Mouse (Mus musculus): ENCODE data around the gene Hist1h3f.
A peak's percentile ranks its signal among the peaks of the same experiment; 100 is the strongest.

The Hist1h3f gene

GRCm38 (mm10) chr13:23517603-23518294, 26.1 kb upstream of the Hist1h3f start:
- peak; percentile 93 for DNase-seq (ENCODE audit: low read depth, low spot score)

DNA sequence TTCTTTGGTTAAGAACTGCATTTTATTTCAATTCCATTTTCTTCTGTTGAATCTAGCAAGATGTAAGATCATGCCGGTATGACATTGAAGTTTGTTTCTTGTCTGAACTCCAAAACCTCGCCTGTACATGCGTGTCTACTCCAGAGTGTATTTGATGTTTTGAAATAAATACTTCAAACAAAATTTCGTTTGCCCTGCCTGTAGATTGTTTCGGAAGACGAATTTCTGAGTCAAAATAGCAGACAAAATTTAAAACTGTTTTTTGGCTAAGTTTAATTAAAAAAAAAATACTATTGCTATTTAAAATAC, 25.6 kb upstream of the Hist1h3f start:
- no peak for DNase-seq (ENCODE audit: low read depth, low spot score)

- peak; percentile 90 for DNase-seq (ENCODE audit: low read depth, low spot score)
Measured at GRCm38 (mm10) chr13:23518885-23519284, 25.0 kb upstream of the Hist1h3f start.

DNA sequence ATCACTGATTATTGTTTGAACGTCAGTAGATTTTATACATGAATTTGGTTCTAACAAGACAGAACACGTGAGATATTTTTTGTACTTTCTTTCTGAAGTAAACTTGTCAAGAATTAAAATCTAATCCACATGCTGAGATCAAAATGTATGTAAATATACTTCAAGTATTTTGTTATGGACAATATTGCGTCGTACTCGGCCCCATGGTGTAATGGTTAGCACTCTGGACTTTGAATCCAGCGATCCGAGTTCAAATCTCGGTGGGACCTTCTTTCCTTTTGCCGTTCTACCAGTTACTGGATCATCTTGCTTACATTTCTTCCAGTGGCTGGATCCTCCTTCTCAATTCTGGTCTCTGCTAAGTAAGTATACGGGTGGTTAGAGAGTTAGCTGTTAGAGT, 24.4 kb upstream of the Hist1h3f start:
- DNase-seq (ENCODE audit: low read depth, low spot score) = peak; percentile 87

DNA sequence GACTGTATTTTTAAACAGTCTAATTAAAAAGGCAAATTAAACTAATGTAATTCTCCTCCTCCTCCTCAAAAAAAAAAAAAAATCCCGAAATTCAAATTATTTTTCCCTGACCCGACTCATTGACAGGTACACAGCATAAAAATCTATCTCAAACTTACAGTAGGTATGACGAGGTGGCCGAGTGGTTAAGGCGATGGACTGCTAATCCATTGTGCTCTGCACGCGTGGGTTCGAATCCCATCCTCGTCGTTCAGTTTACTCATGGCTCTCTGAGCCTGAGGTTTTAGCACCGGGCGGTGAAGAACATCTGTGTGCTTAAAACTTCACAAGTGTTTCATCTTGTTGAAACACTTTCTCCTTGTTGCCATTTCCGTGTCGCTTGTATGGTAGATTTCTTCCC, 22.1 kb upstream of the Hist1h3f start:
- peak; percentile 86 for DNase-seq (ENCODE audit: low read depth, low spot score)

DNA sequence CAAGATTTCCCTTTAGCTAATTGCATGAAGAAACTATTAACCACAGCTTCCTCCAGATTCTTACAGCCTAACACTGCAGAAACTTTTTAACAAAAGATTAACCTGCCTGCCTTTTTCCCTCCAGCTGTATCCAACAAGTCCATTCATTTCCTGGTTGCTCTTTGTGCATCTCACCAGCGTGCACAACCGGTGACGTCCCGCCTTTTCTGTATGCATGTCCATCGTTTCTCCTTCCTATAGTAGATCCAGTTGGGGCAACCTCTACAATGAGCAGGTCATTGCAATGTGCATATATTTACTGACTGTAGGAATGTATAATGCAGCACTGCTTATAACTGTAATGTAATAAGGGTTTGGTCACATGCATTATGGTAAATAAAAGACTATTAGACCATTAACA, 19.9 kb upstream of the Hist1h3f start:
- no peak for DNase-seq (ENCODE audit: low read depth, low spot score)

- DNase-seq (ENCODE audit: low read depth, low spot score) = peak; percentile 88
Measured at GRCm38 (mm10) chr13:23524654-23525053, 19.2 kb upstream of the Hist1h3f start.

GRCm38 (mm10) chr13:23525901-23526300, 18.0 kb upstream of the Hist1h3f start:
- DNase-seq (ENCODE audit: low read depth, low spot score) = peak; percentile 88

GRCm38 (mm10) chr13:23526312-23526711, 17.5 kb upstream of the Hist1h3f start:
- DNase-seq (ENCODE audit: low read depth, low spot score) = peak; percentile 92

DNA sequence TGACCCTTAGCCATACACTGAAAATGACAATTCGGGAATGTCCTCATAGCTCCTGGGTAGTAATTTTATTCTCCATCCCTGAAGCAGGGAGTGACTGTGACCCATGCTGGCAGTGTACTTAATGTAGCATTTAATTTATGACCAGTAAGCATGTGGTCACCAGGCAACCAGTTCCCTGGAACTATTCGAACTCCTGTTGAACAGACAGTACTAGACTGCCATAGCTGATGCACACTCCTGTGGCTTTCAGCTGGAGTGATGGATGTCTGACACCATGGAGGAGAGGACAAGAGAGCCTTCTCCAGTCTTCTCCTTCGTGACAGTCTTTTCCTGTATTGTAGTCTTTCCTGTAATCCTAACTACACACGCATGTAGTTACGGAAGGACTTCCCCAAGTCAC, 14.8 kb upstream of the Hist1h3f start:
- peak; percentile 14 for DNase-seq (ENCODE audit: low read depth, low spot score)

- no peak for DNase-seq (ENCODE audit: low read depth, low spot score)
Measured at GRCm38 (mm10) chr13:23529480-23530165, 14.2 kb upstream of the Hist1h3f start.

DNA sequence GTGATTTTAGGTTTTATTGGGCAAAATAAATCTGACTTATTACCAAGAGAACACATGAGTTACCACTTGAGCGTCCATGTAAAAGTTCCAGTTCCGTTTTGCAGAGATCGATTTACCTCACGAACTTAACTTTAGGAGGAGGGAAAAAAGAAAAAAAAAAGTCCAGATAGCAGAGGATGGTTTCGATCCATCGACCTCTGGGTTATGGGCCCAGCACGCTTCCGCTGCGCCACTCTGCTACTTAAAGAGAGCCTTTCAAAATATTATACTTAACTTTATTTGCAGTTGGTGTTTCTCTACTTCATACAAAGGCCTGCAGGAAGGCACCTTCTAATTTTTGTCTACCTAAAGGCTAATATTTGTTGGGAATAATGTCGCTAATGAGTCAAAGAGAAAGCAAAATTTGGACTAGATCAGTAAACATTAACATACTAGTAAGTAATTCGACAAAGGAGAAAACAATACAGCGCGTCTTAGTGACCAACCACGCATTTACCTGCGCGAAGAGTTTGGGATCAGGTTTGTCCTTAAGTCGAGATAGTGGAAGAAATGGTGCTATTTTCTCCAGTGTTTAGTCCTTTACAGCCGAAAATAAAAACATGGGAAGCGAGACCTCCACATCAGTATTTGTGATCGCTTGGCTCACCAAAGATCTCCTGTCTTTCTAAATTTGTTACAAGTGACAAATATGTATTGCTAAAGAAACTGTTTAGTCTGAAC, 13.5 kb upstream of the Hist1h3f start:
- peak; percentile 85 for DNase-seq (ENCODE audit: low read depth, low spot score)

DNA sequence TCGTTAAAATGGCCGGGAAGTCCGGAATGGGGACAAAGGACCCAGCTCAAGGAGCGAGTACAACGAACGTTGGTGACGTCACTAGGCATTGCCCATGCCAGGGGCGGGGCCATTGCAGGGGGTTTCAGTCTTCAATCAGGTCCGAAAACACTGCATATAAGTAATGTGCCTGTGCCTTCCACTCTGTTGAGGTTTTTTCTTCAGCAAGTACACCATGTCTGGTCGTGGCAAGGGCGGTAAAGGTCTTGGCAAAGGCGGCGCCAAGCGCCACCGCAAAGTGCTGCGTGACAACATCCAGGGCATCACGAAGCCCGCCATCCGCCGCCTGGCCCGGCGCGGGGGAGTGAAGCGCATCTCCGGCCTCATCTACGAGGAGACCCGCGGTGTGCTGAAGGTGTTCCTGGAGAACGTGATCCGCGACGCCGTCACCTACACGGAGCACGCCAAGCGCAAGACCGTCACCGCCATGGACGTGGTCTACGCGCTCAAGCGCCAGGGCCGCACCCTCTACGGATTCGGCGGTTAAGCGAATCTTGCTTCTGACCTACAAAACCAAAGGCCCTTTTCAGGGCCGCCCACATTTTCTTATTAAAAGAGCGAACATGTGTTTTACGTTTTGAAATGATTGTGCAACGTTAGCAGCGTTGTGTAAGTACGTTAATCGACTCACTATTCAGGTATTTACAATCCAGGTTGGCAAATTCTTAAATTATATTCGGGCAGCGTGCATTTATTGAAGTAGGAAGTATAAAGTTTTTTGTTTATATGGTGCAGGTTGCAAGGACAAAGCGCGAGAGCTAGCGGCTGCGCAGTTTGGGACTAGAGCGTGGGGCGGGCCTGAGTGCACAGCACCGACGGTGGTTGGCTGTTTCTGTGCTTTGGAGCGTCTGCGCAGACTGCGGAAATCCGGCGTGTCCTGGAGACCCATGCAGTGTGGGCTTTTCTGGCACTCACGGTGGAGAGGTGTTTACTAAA, 12.7 kb upstream of the Hist1h3f start, which contains the start of gene Hist1h4h:
Gene Hist1h4h, plus strand, starts transcription at position 150 of the 975 bp plus-strand sequence.
- DNase-seq (ENCODE audit: low read depth, low spot score) = peak; percentile 97

- peak; percentile 74 for DNase-seq (ENCODE audit: low read depth, low spot score)
Measured at GRCm38 (mm10) chr13:23532262-23533075, 11.4 kb upstream of the Hist1h3f start.

- DNase-seq (ENCODE audit: low read depth, low spot score) = peak; percentile 94
Measured at GRCm38 (mm10) chr13:23533560-23534367, 10.1 kb upstream of the Hist1h3f start, which contains the start of gene Hist1h2af. TSS of gene Hist1h2af (plus strand) at chr13:23533906.

- DNase-seq (ENCODE audit: low read depth, low spot score) = no peak
Measured at GRCm38 (mm10) chr13:23534368-23535131, 9.3 kb upstream of the Hist1h3f start.

DNA sequence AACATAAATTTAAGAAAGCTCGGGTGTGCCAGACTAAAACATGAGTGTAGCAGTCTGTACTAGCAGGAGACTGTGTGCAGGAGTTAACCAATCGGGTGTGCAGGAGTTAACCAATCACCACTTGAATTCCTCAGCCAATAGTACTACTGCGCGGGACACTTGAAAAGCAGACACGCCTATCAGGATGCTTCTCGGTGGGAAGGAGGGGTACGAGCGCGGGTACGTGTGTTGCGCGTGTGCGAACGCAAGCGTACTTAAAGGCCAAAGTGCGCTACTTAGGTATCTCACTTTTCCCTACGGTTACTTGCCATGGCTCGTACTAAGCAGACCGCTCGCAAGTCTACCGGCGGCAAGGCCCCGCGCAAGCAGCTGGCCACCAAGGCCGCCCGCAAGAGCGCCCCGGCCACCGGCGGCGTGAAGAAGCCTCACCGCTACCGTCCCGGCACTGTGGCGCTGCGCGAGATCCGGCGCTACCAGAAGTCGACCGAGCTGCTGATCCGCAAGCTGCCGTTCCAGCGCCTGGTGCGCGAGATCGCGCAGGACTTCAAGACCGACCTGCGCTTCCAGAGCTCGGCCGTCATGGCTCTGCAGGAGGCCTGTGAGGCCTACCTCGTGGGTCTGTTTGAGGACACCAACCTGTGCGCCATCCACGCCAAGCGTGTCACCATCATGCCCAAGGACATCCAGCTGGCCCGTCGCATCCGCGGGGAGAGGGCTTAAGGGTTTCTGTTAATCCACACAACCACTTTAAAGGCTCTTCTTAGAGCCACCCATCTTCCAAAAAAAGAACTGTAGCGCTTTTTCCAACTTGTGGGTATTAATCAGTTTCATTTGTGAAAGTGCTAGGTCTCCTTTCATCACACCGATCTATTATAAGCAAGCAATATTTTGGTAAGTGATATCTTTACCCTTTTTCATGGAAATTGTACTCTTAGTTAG, 8.4 kb upstream of the Hist1h3f start, which contains the start of gene Hist1h3g:
Gene Hist1h3g, plus strand, starts transcription at position 286 of the 939 bp plus-strand sequence.
- peak; percentile 97 for DNase-seq (ENCODE audit: low read depth, low spot score)

Measured in A20 (cell line).